ENCODE assay signal across 20 mouse cellular contexts in the genomic region with DNA sequence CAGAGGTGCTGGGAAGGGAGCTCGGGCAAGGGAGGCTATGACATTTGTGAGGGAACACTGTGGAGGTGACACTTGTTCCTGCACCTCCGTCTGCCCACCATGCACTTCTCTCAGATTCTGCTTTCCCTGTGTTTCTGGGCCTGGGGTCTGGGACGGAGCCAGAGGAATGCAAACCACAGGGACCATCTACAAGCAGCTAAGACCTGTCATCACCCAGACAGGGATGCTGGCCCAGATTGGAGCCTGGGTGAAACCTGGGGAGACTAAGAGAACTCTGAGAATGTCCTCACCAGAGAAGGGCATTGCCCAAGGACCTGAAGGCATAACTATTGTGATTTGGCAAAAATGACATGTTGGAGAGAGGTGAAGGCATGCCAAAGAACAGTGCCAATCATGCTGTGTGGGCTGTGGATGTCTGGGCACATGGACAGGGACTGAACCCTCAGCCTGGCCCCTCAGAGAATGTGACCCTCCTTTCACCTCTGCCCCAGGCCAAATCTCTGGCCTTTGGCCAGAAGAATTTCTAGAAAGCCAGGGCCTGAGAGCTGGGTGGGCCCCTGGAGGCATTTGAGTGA. TPM values are rescaled to one million over a fixed set of nuclear protein-coding genes. Genes with fewer than 3 reads are reported as not detected.
DNase-seq lines count a peak whose midpoint lies in the region; ATAC-seq and TF ChIP-seq lines count a peak whose summit lies in the region.
"Had no signal": no experiment of that assay in that cellular context is flagged by ENCODE, and none has a peak within 500 bp of the region (broad histone marks: within the 10 kb centered on the region; RNA-seq: fewer than 3 reads in every experiment).

No protein-coding gene starts in this region.

- intact Hi-C loops in heart, postnatal 10 days (cut with DNase I), result loop anchor here (5.0 kb wide), 1 partner anchor 121 kb away; a partner anchor contains a TSS

- H3K4me1 ChIP-seq in cerebellum, adult 2 months (ENCODE audit: control insufficient read depth, insufficient read depth, low read length), result peaks cover 57% of the 10 kb centered on the region
- peaks cover 98% of the 10 kb centered on the region for H3K4me1 ChIP-seq in heart, embryonic 13.5 days
- H3K4me1 ChIP-seq in megakaryocyte, embryonic 14.5 days, result peaks cover 98% of the 10 kb centered on the region

- H3K9me3 ChIP-seq in heart, embryonic 13.5 days, result no peaks in the 10 kb centered on the region
- no peaks in the 10 kb centered on the region for H3K9me3 ChIP-seq in megakaryocyte, embryonic 14.5 days
- H3K9me3 ChIP-seq: forebrain, embryonic 13.5 days; midbrain, embryonic 12.5 days had no signal

- no peaks in the 10 kb centered on the region for H3K36me3 ChIP-seq in heart, embryonic 13.5 days
- peaks cover 87% of the 10 kb centered on the region for H3K36me3 ChIP-seq in megakaryocyte, embryonic 14.5 days (replicated peaks; ENCODE audit: low read length)

- peak overlapping the region; percentile 34; the same call in 1 of the 2 replicates for H3K9ac ChIP-seq in heart, embryonic 13.5 days
- H3K9ac ChIP-seq: forebrain, embryonic 13.5 days; midbrain, embryonic 12.5 days had no signal

- peak overlapping the region; percentile 18 for H3K4me2 ChIP-seq in heart, embryonic 13.5 days
- H3K4me2 ChIP-seq: forebrain, embryonic 13.5 days; liver, embryonic 11.5 days; midbrain, embryonic 12.5 days had no signal

- H3K4me3 ChIP-seq in cerebellum, adult 2 months (replicated peaks; ENCODE audit: insufficient read depth, low read depth, low read length), result no peak overlapping the region
- no peak overlapping the region for H3K4me3 ChIP-seq in heart, embryonic 13.5 days
- H3K4me3 ChIP-seq in megakaryocyte, embryonic 14.5 days (replicated peaks), result peak overlapping the region; percentile 48
- H3K4me3 ChIP-seq: forebrain, embryonic 13.5 days; layer of hippocampus, adult 2 months; midbrain, embryonic 12.5 days had no signal

- 40% methylated on average over 3 of the region's 3 CpGs for WGBS in cerebellum, adult 2 months
- WGBS in heart, embryonic 13.5 days, result 30% methylated on average over 3 of the region's 3 CpGs

- TF ChIP-seq CTCF in cerebellum, adult 2 months (IDR thresholded peaks at IDR 0.05; ENCODE audit: borderline replicate concordance, insufficient read depth, low read depth, low read length), result no peak

- ATAC-seq in heart, embryonic 13.5 days (ENCODE audit: extremely low read depth, insufficient number of reproducible peaks, low FRiP score, low TSS enrichment), result no peak
- ATAC-seq in megakaryocyte, adult 5-6 weeks (ENCODE audit: poor library complexity, severe bottlenecking), result no peak
- ATAC-seq: forebrain, embryonic 13.5 days; hindbrain, postnatal 0 days had no signal

- no peak for TF ChIP-seq POLR2A in cerebellum, adult 2 months (IDR thresholded peaks at IDR 0.05; ENCODE audit: borderline replicate concordance, insufficient read depth, low read length)

- peak; percentile 41 to 58 for DNase-seq in cerebellum, adult 2 months
- DNase-seq in cerebellum, postnatal 4 days (ENCODE audit: low spot score in 2 of 2), result no peak
- DNase-seq in heart, postnatal 10 days, result no peak
- peak; percentile 43 to 59 for DNase-seq in cerebellum, postnatal 25 days
- no peak for DNase-seq in frontal cortex, postnatal 10 days (ENCODE audit: low spot score in 2 of 2)
- DNase-seq: adrenal gland, postnatal 36 days; embryo, embryonic 11 days; kidney, adult 18-20 months; kidney, postnatal 10 days; lung, adult 2 months; lung, postnatal 36 days; thymus, adult 2 months had no signal

- H3K27me3 ChIP-seq in cerebellum, adult 2 months (ENCODE audit: control insufficient read depth, insufficient read depth, low read length), result no peaks in the 10 kb centered on the region
- H3K27me3 ChIP-seq in heart, embryonic 13.5 days (replicated peaks), result no peaks in the 10 kb centered on the region
- H3K27me3 ChIP-seq in megakaryocyte, embryonic 14.5 days (replicated peaks), result no peaks in the 10 kb centered on the region
- H3K27me3 ChIP-seq: forebrain, embryonic 13.5 days; midbrain, embryonic 12.5 days had no signal

- no peak overlapping the region for H3K27ac ChIP-seq in cerebellum, adult 2 months (ENCODE audit: insufficient read depth, low read length)
- peak overlapping the region; percentile 66 for H3K27ac ChIP-seq in heart, embryonic 13.5 days (replicated peaks)
- H3K27ac ChIP-seq: hindbrain, postnatal 0 days; midbrain, embryonic 12.5 days had no signal

RNA-seq across cellular contexts. Expression of a gene that starts 39.4 kb away (rescaled TPM):
- polyA plus RNA-seq in cerebellum, adult 2 months (2012; rRNA removed), result 39.2 and 40.0 TPM in 2 replicates
- 1,696 and 1,855 TPM in 2 replicates for polyA plus RNA-seq in heart, embryonic 13.5 days (2015; fragmentation: Nextera tagmentation; extraction: Ambion mirVana)
- total RNA-seq in heart, postnatal 10 days (2021), result 100 to 1,000 TPM; 391 to 523 TPM
- polyA plus RNA-seq in megakaryocyte, embryonic 14.5 days (2012; ENCODE audit: insufficient read depth, low replicate concordance), result 143 and 182 TPM in 2 replicates
- not detected in 2 replicates for total RNA-seq in megakaryocyte, adult 5-6 weeks (2015)
- total RNA-seq in megakaryocyte, adult 5-6 weeks (2017), result not detected in 2 replicates

Comparison
In these comparisons a context has a peak if more than half of its experiments do, and no peak if none do; other contexts are left out.
1. DNase-seq: peak in cerebellum, adult 2 months (2 of 2) and cerebellum, postnatal 25 days (2 of 2); none in cerebellum, postnatal 4 days (0 of 2), heart, postnatal 10 days (0 of 2) and frontal cortex, postnatal 10 days (0 of 2).